Mouse (Mus musculus) heart, adult 9 months (tissue): ENCODE measurements around the gene Tgoln1.

Source experiments
- DNase-seq, 2 experiments: peaks; one replicate each; pipeline ENCODE4 v3.0.0; 2022; ENCODE audit warnings: low spot score in 2 of 2

Gene Tgoln1

DNA sequence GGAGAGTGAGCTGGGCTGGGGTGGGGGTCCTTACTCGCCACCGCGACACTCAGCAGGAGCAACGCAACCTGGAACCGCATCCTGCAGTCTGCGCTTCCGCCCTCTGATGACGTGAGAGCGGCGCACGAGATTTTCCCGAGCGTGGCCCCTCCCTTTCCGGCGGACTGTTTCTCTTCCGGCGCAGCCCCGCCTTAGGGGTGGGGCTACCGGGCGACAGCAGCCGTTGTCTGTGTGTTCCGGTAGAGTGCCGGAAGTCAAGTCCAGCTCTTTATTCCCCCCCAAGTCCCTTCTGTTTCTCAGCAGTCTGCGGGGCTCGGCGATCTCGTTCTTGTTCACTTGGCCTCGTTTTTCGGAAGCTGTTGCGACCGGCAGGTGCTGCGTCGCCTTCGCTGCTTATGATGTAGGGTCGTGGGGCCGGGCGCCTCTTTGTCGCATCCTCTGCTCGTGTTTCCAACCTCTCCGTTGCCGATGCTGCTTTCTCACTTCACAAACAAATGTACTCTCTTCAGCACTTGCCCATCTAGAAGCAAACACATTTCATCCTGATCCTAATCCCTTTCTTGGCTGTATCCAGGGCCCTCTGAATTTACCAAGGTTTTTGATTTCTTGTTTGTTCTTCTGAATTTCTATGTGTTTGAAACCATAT, at the start of gene Tgoln1:
Gene Tgoln1 (minus strand): TSS at position 358 of the 646 bp plus-strand sequence.
- peak; percentile 89 to 93 for DNase-seq

DNA sequence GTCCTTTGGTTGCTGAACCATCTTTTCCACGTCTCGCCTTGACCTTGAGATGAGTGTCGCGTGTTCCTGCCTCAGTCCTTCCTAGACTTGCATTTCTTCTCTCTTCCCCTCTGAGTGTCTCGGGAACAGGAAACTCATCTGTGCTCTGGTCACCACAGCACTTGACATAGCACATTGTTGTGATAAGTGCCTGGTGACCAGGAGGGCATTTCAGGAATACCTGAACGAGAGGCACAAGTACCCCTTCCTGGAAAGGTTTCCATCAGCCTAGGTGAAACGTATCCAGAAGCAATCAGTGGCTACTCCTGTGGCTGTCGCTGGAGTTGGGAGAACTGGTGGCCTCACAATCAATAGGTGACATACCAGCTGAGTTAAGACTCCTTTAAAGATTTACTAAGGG, 47.5 kb upstream of the Tgoln1 start:
- DNase-seq: no peak

DNA sequence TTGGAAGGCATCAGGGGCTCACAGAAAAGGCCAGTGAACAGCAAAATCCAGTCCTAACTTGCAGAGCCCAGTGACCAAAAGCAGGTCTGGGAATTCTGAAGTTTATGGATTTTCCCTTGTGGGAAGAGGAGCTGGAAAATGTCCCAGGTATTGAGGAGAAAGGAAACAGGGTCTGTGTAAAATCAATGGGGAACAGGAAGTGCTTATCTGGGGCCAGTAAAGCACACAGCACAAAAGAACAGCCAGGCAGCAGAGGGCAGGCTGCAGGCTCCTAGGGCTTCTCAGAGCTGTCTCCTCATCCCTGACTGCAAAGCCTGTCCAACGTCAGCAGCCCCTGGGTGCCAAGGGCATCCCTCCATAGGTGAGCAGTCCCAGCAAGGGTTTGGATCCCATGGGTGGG, 46.2 kb upstream of the Tgoln1 start:
- peak; percentile 56 to 72 for DNase-seq

DNA sequence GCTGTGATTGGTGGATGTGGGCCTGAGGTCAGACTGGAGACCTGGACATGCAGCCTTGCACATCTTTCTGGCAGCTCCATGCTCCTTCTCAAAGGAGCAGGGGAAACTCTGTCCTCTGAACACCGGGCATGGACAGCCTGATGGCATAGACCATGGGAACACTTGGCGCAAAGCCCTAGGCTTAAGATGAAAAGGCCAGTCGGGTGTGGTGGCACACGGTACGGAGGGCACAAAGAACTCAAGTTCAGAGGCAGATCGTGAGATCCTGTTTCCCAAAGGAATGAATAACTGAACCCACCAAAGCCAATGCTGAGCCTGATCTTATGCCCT, 43.6 kb upstream of the Tgoln1 start:
- no peak for DNase-seq

DNA sequence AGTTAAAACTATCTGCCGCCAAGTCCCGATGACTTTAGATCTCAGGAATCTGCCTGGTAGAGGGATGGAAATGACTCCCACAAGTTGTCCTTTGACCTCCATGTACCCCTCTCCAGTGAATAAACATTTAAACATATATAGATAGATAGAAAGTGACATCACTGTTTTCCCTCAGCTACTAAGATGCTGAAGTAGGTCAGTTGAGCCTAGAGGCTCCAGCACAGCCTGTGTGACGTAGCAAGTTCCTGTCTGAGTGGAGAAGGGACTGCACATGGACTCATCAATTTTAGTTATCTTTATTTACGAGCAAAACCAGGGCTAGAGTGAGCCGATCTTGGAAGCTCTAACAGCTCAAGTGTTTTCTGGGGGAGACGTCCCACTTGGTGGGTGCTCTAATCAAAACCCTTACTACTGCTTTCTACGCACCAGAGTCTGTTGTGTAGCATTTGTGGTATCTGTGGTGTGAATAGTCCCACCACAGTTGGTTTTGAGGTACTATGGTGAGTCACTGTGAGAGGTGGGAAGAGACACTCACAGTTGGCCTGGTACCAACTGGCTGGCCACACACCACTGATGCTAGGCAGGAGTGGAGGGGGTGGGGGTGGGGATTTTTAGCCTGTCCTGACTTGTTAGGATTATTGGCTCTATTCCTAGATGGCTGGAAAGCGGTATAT, 43.1 kb upstream of the Tgoln1 start:
- no peak for DNase-seq

DNA sequence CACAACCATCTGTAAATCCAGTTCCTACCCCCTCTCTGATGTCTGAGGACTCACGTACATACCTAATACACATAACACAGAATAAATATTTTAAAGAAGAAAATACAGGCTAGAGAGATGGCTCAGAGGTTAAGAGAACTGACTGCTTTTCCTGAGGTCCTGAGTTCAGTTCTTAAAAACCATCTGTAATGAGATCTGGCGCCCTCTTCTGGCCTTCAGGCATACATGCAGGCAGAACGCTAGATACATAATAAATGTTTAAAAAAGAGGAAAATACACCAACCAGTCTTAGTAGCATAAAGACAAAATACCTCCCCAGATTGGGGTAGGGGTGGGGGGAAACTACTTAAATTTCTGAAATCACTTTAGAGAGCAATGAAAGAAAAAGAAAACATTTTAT, 41.2 kb upstream of the Tgoln1 start:
- DNase-seq: no peak

DNA sequence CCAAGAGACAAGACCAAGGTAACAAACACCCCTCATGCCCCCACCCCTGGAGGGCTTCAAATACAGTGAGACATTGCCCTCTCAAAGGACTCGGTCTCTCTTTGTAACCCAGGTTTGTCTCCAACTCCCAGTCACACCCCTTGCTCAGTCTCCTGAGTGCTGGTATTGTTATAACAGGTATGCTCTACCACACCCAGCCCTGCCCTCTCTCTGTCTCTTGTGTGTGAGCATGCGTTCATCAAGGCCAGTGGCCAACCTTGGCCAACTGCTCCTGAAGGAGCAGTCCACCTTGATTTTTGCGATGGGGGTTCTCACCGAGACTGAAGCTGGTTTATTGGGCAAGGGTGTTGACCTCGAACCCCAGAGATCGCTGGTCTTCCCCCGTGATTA, 39.2 kb upstream of the Tgoln1 start:
- no peak for DNase-seq

DNA sequence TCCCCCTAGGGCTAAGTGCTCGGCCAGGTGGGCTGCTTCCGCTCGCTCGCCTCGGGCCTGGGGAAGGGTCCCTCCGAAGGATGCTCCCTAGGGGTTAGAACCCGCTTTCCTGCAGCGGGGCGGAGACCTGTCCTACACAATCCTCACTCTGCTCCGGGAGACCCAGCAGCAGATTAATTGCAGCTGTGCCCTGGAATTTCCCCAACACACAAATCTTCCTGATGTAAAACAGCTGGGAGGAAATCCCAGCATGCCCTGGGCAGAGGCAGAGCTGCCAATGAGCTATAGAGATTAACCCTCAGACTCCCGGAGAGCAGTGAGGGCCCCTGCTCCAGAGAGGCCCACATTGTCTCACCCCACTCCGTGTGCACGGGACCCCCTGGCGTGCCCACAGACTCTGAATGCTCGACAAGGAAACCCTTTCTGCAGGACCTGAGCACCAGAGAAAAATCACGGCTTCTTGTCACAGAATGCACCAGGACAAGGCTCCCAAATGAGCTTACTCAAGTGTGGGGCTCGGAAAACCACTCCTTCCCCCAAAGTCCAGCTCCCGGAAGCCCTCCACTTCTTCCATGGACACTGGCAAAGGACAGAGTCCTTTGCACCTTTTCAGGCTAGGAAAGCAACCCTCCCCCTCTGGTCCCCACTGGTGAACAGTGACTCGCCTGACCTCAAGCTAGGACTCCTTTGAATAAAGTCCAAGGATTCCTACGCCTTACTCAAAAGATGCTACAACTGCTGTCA, 38.7 kb upstream of the Tgoln1 start:
- DNase-seq: peak; percentile 83 to 86

DNA sequence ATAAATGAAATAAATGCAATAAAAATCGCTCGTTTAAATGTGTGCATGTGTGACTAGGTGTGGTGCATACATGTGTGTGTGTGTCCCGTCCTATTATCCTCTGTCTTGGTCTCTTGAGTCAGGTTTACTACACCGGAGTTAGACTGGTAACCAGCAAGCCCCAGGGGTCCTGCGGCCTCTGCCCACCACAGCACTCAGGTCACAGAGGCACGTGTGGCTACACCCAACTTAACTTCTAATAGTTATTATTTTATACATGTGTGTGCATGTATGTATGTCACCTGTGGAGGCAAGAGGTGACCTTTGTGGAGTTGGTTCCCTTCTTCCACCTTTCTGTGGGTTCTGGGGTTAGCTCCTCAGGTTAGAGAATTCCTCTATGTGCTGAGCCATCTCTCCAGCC, 37.6 kb upstream of the Tgoln1 start:
- no peak for DNase-seq

DNA sequence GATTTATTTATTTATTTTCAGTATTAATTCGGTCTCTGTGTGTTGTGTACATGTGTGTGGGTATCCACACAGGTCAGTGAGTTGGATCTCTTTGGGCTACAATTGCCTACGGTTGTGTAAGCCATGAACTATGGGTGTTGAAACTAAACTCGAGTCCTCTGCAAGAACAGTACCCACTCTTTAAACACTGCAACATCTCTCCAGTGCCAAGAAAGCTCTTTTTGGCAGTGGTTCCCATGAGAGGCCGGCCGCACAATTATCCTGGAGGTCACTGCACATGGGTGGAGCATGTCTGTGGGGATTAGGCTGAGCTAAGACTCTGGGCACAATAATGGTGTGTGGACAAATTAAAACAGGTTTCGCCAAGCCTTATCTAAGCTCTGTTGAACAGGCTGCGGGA, 36.6 kb upstream of the Tgoln1 start:
- peak; percentile 81 to 82 for DNase-seq

DNA sequence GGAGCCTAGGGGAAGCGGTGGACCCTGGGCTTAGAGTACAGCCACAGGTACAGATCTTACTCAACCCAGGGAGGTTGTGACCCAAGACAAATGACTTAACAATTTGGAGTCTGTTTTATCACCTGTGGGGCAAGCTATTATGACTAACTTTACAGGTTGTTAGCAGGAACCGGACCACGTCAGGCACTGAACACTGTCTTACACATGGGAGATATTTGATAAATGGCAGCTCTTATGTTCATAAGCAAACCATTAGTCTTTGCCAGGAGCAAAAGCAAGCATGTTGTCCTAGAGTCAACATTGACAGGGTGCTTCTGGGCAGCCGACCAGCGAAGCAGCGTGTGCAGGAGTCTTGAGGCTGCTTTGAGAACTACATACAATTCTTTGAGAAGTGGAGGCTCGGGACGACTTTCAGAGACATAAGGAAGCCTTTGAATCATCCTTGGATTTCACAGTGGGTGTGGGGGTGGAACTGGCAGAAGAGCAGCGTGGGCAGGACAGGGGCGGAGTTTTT, 33.6 kb upstream of the Tgoln1 start:
- DNase-seq: no peak

DNA sequence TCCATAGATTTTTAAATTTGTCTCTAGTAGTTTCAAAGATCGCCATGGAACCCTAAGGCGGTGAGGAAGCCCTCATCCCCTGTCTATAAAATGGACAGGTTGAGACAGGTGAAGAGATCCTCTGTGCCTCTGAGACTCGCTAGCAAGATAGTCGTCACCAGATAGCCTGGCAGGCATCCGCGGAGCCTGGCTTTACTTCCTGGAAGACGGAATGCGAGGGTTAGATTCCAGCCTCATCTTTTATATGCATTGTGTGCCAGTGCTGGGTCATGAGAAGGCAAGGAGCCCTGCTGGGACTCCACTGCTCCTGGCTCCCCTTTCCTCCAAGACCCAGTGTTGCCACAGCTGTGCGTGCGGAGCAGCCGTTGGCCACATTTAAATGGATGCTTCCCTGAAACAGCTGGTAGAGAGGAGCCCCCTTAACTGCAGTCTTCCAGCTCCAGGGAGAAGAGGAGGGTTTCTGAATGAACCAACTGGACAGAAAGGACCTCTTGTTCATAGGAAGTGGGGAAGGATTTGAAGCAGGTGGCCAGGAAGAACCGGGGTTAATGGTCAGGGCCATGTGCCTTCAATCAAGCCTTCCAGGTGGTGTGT, 31.3 kb upstream of the Tgoln1 start:
- DNase-seq: no peak

DNA sequence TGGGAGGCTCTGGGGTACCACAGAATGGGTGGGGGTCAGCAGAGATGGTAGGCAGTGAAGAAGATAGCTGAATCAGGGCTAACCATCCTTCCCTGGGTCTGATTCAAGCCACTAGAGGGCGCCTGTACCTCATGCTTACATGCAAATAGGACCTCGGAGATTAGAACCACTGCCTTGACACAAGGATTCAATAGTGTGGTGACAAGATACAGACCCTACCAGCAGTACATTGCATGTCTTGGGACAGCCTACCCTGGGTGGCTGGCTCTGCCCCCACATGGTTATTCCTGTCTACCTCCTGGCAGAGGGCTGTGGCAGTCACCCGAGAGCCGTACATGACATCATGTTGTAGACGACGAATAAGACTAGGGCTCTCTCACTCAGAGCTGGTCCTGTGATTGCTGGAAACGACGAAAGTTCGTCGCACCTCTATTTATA, 30.6 kb upstream of the Tgoln1 start:
- peak; percentile 51 to 69 for DNase-seq

DNA sequence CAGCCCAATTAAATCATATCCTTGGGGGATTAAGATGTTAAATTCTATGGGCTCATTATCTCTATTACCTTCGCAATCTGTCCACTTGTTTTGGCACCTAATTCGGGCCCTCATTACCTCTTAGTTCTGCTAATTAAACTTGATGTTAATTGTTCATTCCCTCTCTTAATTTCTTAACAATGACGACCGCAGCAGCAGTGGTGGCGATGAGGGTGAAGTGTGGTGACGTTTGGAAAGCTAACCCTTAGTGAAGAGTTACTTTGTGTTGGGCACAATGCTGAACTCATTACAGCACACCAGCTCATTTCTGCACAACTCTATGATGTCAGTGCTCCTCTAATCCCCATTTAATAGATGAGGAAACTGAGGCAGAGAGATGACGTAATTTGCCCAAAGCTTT, 28.6 kb upstream of the Tgoln1 start:
- DNase-seq: no peak

DNA sequence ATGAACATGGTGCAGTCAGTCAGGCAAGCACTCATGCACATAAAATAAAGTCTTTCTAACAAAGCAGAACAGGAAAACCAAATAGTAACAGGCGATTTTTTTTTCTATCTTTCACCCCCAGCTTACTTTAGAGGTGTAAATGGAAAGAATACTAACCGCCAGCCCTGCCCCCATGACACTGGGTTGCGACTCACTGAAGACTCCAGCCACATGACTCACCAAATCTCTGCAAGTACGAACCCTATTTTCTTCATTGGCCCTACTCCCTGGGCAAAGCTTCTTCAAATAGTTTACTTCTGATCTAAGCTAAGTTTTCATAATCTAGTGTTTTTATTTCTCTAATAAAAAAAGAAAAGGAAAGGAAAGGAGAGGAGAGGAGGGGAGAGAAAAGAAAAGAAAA, 27.8 kb upstream of the Tgoln1 start:
- DNase-seq: no peak

DNA sequence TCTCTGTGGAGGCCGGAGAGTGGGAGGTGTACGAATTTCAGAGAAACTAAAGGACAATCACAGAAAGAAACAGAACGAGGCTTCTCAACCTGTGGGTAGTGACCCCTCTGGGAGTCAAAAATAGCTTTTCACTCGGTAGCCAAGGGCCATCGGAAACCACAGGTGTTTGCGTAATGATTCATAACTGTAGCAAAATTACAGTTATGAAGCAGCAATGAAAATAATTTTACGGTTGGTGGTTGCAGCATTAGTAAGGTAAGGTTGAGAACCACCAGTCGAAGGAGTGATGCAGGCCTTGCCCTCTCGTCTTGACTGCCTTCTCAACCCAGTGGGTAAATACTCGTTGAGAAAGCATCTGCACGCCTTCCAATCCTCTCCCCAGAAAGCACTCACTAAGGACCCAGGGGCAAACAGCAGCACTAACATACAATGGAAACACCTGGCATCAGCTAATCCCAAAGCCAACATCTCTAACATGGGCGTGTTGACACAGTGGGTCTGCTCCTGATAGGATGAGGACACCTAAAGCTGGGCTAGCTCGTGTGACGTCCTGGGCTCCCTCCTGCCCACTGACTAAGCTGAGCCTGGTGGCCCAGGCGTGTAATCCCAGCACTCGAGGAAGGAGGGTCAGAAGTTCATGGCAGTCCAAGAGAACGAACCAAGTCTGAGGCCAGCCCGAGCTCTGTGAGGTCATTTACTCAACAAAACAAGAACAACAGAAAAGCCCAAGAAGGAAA, 24.6 kb upstream of the Tgoln1 start:
- DNase-seq: no peak

DNA sequence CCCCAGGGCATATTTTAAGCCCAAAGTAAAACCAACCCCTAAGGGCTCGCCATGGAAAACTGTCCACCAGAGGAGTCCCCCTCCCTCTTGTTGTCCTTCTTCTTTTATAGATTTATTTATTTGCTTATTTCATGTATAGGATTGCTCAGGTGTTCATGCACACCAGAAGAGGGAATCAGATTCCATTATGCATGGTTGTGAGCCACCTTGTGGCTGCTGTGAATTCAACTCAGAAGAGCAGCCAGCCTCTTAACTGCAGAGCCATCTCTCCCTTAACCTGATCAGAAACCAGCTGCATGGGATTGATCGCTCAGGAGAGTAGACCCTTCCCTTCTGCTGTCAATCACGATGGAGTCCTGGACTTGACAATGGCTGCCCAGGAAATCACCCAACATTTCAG, 20.1 kb upstream of the Tgoln1 start:
- no peak for DNase-seq

DNA sequence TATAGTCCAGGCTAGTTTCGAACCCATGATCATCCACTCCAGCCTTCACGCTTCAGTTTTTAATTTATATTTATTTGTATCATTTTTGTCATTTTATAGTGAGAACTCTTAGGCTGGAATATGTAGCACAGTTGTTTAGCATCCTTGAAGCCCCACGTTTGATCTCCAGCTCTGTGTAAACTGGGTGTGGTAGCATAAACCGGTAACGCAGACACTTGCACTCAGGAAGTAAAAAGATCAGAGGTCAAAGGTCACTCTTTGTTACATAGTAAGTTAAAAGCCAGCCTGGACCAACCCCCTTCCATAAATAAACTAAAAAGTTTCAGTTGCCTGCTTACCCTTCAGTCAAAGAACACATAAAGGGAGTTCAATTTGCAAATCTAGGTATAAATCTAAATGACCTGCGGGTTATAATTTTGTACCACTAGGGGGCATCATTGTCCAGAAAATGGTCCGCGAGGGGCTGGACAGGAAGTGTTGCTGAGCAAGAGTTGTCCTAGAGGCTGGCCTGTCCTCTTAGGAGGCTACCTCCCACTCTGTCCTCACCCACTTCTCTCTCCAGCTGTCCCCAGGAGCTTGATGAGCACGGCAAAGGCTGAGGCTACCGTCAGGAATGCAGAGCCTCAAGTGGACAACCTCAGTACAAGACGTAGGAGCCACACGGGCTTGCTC, 19.1 kb upstream of the Tgoln1 start:
- DNase-seq: peak; percentile 60 to 77

DNA sequence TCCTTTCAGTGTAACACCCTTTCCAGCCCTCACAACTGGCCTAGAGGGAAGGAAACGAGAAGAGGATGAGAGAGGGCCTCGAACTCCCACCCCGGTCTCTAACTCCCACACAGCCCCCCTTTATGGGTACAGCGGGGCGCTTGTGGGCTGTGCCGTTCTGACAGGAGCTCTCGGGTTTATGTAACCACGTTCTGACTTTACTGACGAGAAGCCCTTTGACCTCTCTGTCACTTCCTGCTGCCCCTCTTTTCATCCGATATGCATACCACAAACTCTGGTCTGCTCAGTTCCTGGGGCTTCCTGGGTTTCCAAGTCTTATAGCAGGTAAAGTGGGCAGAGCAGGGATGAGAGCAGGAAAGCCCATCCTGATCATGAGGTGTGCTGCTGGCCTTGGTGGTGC, 17.5 kb upstream of the Tgoln1 start:
- no peak for DNase-seq

DNA sequence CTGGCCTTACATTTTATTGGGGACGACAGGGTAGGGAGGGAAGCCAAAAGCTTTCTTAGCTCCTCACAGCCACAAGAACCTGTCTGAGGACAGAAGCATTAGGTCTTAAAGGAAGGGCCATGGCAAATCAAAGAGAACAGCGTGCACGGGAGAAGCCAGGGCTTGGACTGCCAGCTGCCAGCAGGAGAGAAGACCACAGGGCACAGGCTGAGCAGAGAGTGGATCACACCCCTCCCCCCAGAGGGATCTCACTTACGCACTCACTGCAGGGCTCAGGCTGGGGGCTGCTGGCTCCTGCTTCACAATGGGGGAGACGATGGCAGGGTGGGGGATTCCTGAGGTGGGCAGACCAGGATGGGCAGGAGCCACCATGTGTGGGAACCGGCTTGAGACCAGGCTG, 14.9 kb upstream of the Tgoln1 start:
- no peak for DNase-seq

DNA sequence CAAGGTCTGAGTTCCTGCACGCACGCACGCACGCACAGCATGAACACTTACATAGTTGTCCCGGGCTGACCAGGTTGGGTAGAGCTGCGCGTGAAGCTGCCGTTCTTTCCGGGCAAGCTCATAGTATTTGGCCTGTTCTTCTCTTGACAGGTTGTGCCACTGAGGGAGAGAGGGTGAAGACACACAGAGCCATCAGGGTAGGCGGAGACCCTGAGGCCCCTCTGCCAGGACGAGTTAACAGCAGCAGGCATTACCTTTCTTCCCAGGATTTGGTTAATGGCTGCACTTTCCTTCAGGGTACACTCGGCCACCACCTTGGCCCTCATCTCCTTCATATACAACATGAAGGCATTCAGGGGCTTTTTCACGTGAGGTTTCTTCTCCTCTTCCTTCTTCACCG, 14.2 kb upstream of the Tgoln1 start:
- no peak for DNase-seq
